10 mouse cellular contexts compared by ENCODE assay signal in the genomic region with DNA sequence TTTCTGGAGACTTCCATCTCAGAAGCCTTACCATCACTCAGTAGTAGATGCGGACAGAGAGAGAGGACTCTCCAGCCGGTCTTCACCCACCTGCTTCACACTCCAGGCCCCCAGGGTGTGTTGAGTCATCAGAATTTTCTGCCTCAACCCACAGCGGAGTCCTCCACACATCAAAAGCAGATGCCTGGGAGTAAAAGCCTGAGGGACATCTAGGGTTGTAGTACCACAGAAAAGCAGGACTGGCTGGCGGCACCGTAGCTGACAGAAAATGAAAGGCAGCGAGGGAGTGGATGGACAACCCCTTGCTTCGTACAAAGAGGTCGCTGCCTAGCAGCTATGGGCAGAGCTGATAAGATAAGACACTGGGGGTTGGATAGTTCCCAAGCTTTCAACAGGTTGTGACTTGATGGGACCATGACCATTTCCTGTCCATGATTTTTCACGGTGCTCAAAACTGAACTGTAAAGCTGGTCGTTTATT. TPM values are rescaled to one million over a fixed set of nuclear protein-coding genes. Genes with fewer than 3 reads are reported as not detected.
DNase-seq lines count a peak whose midpoint lies in the region; ATAC-seq and TF ChIP-seq lines count a peak whose summit lies in the region.
"Had no signal": no experiment of that assay in that cellular context is flagged by ENCODE, and none has a peak within 500 bp of the region (broad histone marks: within the 10 kb centered on the region; RNA-seq: fewer than 3 reads in every experiment).

No protein-coding gene starts in this region.

- H3K9me3 ChIP-seq in heart, embryonic 13.5 days: no peaks in the 10 kb centered on the region
- H3K9me3 ChIP-seq in limb, embryonic 14.5 days (ENCODE audit: control insufficient read depth, low read length): no peaks in the 10 kb centered on the region

- peaks cover 7% of the 10 kb centered on the region for H3K4me1 ChIP-seq in heart, embryonic 13.5 days
- H3K4me1 ChIP-seq in heart, adult 2 months (ENCODE audit: control insufficient read depth, insufficient read depth, low read length): no peaks in the 10 kb centered on the region
- peaks cover 22% of the 10 kb centered on the region for H3K4me1 ChIP-seq in limb, embryonic 14.5 days (ENCODE audit: control insufficient read depth, insufficient read depth, low read length)
- H3K4me1 ChIP-seq in thymus, adult 2 months (replicated peaks; ENCODE audit: control insufficient read depth, insufficient read depth, low read length): peaks cover 6% of the 10 kb centered on the region

- H3K27ac ChIP-seq in heart, embryonic 13.5 days (replicated peaks): no peak overlapping the region
- H3K27ac ChIP-seq in heart, adult 2 months: no peak overlapping the region
- peak overlapping the region; percentile 95 for H3K27ac ChIP-seq in limb, embryonic 14.5 days (replicated peaks; ENCODE audit: low read depth, low read length)
- H3K27ac ChIP-seq in thymus, adult 2 months (ENCODE audit: control insufficient read depth, insufficient read depth, low read length): no peak overlapping the region

- H3K79me2 ChIP-seq in heart, adult 2 months (replicated peaks; ENCODE audit: control insufficient read depth, insufficient read depth, low read length): no peaks in the 10 kb centered on the region

- no peak for TF ChIP-seq EP300 in heart, adult 2 months (IDR thresholded peaks at IDR 0.05; ENCODE audit: insufficient read depth, low read depth, low read length)

- peak overlapping the region; percentile 94 for H3K4me2 ChIP-seq in heart, embryonic 13.5 days
- H3K4me2 ChIP-seq in limb, embryonic 14.5 days (replicated peaks; ENCODE audit: low read depth, low read length, severe bottlenecking): peak overlapping the region; percentile 88

- H3K9ac ChIP-seq in heart, embryonic 13.5 days: peak overlapping the region; percentile 86; the same call in 1 of the 2 replicates
- H3K9ac ChIP-seq in heart, adult 2 months (ENCODE audit: low read depth, low read length): no peak overlapping the region
- H3K9ac ChIP-seq in limb, embryonic 14.5 days (ENCODE audit: low read depth, low read length, severe bottlenecking): no peak overlapping the region; the same call in 1 of the 2 replicates

- ATAC-seq in heart, embryonic 13.5 days (ENCODE audit: extremely low read depth, insufficient number of reproducible peaks, low FRiP score, low TSS enrichment): no peak
- no peak for ATAC-seq in limb, embryonic 14.5 days (ENCODE audit: low FRiP score, low read depth)

- no peak for TF ChIP-seq POLR2A in heart, adult 2 months (IDR thresholded peaks at IDR 0.05; ENCODE audit: insufficient read depth, low read depth, low read length)
- TF ChIP-seq POLR2A in limb, embryonic 14.5 days (IDR thresholded peaks at IDR 0.05; ENCODE audit: borderline replicate concordance, extremely low read depth, insufficient read depth, insufficient read length): no peak
- TF ChIP-seq POLR2A in thymus, adult 2 months (IDR thresholded peaks at IDR 0.05; ENCODE audit: control insufficient read depth, extremely low read depth, insufficient read depth, low read length, poor library complexity): no peak

- DNase-seq in heart, adult 2 months: no peak
- DNase-seq in urinary bladder, adult 18-20 months (ENCODE audit: low spot score in 2 of 2): peak; percentile 29 to 35
- DNase-seq in urinary bladder, postnatal 25 days (ENCODE audit: low spot score): no peak
- DNase-seq in limb, embryonic 14.5 days (ENCODE audit: low spot score): no peak
- no peak for DNase-seq in layer of hippocampus, adult 9-10 months (ENCODE audit: low spot score)
- no peak for DNase-seq in layer of hippocampus, adult 18-20 months (ENCODE audit: low spot score in 2 of 2)
- DNase-seq in thymus, adult 2 months: no peak
- DNase-seq: cerebellum, adult 8-10 months; thymus, adult 18-20 months had no signal

- H3K36me3 ChIP-seq in heart, embryonic 13.5 days: no peaks in the 10 kb centered on the region
- no peaks in the 10 kb centered on the region for H3K36me3 ChIP-seq in heart, adult 2 months (ENCODE audit: control insufficient read depth, insufficient read depth, low read length)
- H3K36me3 ChIP-seq in limb, embryonic 14.5 days (ENCODE audit: control insufficient read depth, insufficient read depth, low read length): 0 out of 2 replicates have a peak, but pooled peaks cover 5% of the 10 kb centered on the region
- H3K36me3 ChIP-seq in thymus, adult 2 months (ENCODE audit: control insufficient read depth, insufficient read depth, low read length): no peaks in the 10 kb centered on the region

- 19% methylated on average over 10 of the region's 10 CpGs for WGBS in heart, embryonic 13.5 days
- WGBS in heart, adult 2 months: 57% methylated on average over 10 of the region's 10 CpGs
- WGBS in limb, embryonic 14.5 days: 29% methylated on average over 10 of the region's 10 CpGs
- WGBS in thymus, adult 2 months: 61% methylated on average over 10 of the region's 10 CpGs

- no peaks in the 10 kb centered on the region for H3K27me3 ChIP-seq in heart, embryonic 13.5 days (replicated peaks)
- H3K27me3 ChIP-seq in heart, adult 2 months (ENCODE audit: control insufficient read depth, insufficient read depth, low read length): peaks cover 4% of the 10 kb centered on the region; the same call in 1 of the 2 replicates
- H3K27me3 ChIP-seq in limb, embryonic 14.5 days (ENCODE audit: control insufficient read depth, insufficient read depth, low read length): no peaks in the 10 kb centered on the region
- H3K27me3 ChIP-seq in thymus, adult 2 months (ENCODE audit: control insufficient read depth, insufficient read depth, low read length): peaks cover 3% of the 10 kb centered on the region; the same call in 1 of the 2 replicates

- peak overlapping the region; percentile 82 for H3K4me3 ChIP-seq in heart, embryonic 13.5 days
- H3K4me3 ChIP-seq in heart, adult 2 months: no peak overlapping the region
- H3K4me3 ChIP-seq in limb, embryonic 14.5 days (replicated peaks; ENCODE audit: low read length): peak overlapping the region; percentile 82; the same call in 1 of the 2 replicates
- no peak overlapping the region for H3K4me3 ChIP-seq in thymus, adult 2 months (ENCODE audit: control insufficient read depth, insufficient read depth, low read length)

- intact Hi-C loops in heart, adult 2 months (cut with DNase I): loop anchor here (5.0 to 10.0 kb wide), 3 partner anchors 110 to 193 kb away; no protein-coding TSS in a partner anchor

- TF ChIP-seq CTCF in heart, adult 2 months (IDR thresholded peaks at IDR 0.05): no peak
- TF ChIP-seq CTCF in thymus, adult 2 months (IDR thresholded peaks at IDR 0.05; ENCODE audit: borderline replicate concordance, control insufficient read depth, extremely low read depth, insufficient read depth, low read length, poor library complexity): no peak

RNA-seq across cellular contexts. Expression of gene Lpar1, which starts 0.7 kb away (rescaled TPM):
- polyA plus RNA-seq in heart, embryonic 13.5 days (2015; fragmentation: Nextera tagmentation; extraction: Ambion mirVana): 13.0 and 14.8 TPM in 2 replicates
- 10 to 100 TPM in 1 of 2 experiments, 1 to 10 TPM in 1; 8.0 to 10.7 TPM for total RNA-seq in heart, adult 2 months (2021)
- 15.8 and 21.1 TPM in 2 replicates for polyA plus RNA-seq in heart, adult 2 months (2012; rRNA removed)
- 90.8 and 114 TPM in 2 replicates for polyA plus RNA-seq in limb, embryonic 14.5 days (2012; rRNA removed)
- polyA plus RNA-seq in limb, embryonic 14.5 days (2014; fragmentation: Nextera tagmentation; extraction: Ambion mirVana): 161 and 187 TPM in 2 replicates
- total RNA-seq in layer of hippocampus, adult 18-20 months (2021): 10 to 100 TPM; 18.0 to 21.2 TPM
- 12.6 and 16.6 TPM in 2 replicates for polyA plus RNA-seq in thymus, adult 2 months (2012; rRNA removed)

Comparison
In these comparisons a context has a peak if more than half of its experiments do, and no peak if none do; other contexts are left out.
1. H3K4me3 ChIP-seq: peak in heart, embryonic 13.5 days (single experiment) and limb, embryonic 14.5 days (single experiment); none in heart, adult 2 months (single experiment) and thymus, adult 2 months (single experiment).
2. DNase-seq: peak in urinary bladder, adult 18-20 months (2 of 2); none in heart, adult 2 months (0 of 2), urinary bladder, postnatal 25 days (single experiment), limb, embryonic 14.5 days (single experiment), layer of hippocampus, adult 9-10 months (single experiment), layer of hippocampus, adult 18-20 months (0 of 2) and thymus, adult 2 months (single experiment).